Mouse (Mus musculus): ENCODE results near the gene Lnx1. TPM values are rescaled to one million over a fixed set of nuclear protein-coding genes. Genes with fewer than 3 reads are reported as not detected.

Lnx1 gene
- polyA plus RNA-seq, 1 experiment: 6.1 TPM

DNA sequence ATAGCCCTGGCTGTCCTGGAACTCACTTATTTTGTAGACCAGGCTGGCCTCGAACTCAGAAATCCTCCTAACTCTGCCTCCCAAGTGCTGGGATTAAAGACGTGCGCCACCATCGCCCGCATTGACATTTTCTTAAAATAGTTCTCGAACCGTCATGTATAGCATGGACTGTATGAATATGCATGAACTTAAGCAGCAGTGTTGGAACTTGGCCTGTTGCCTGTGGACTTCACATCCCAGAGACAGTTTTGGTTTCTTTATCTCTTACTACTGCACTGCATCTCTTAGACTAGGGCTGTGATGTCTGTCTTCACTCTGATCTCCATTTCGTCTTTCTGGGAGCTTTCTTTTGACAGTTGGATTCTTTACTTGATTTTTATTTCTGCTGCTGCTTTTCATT is 153.1 kb downstream of the Lnx1 start:
- no peak for DNase-seq
- no peaks in the 10 kb centered on the region for H3K4me1 ChIP-seq (ENCODE audit: control insufficient read depth, insufficient read depth, low read length)
- peaks cover 2% of the 10 kb centered on the region for H3K36me3 ChIP-seq (ENCODE audit: control insufficient read depth, insufficient read depth, low read length)
- TF ChIP-seq CTCF (conservative IDR thresholded peaks at IDR 0.05; ENCODE audit: insufficient read depth, insufficient read length, low read depth, low read length) (no peak), POLR2A (IDR thresholded peaks at IDR 0.05; ENCODE audit: low read depth, low read length) (no peak)
- 86% methylated on average over 8 of the region's 8 CpGs for WGBS
- H3K4me3 ChIP-seq (ENCODE audit: insufficient read depth, low read depth, low read length): no peak overlapping the region
- no peak overlapping the region for H3K27ac ChIP-seq (ENCODE audit: insufficient read depth, low read depth, low read length)
- H3K27me3 ChIP-seq (replicated peaks; ENCODE audit: control insufficient read depth, insufficient read depth, low read length): no peaks in the 10 kb centered on the region

DNA sequence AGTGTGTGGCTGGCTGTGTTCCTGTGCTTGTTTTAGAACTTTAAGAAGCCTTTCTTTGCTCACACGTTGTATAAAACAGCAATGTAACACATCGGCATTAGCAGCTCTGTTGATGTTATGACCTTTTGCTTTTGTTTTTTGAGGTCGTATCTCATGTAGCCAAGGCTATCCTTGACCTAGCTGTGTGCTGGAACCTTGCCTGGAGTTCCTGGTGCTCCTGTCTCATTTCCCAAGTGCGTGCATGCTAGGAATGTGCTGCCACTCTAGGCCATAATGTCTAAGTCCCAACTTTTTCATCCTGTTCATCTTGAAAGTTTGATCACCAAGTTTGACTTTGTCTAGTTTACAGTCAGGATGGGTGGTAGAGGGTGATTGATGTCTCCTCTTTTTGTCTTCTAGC is 157.1 kb downstream of the Lnx1 start:
- DNase-seq: no peak
- Histone ChIP-seq H3K27me3 (replicated peaks; ENCODE audit: control insufficient read depth, insufficient read depth, low read length) (no peaks in the 10 kb centered on the region), H3K36me3 (ENCODE audit: control insufficient read depth, insufficient read depth, low read length) (peaks cover 2% of the 10 kb centered on the region), H3K27ac (ENCODE audit: insufficient read depth, low read depth, low read length) (no peak overlapping the region), H3K4me1 (ENCODE audit: control insufficient read depth, insufficient read depth, low read length) (peaks cover 3% of the 10 kb centered on the region; the same call in 1 of the 2 replicates), H3K4me3 (ENCODE audit: insufficient read depth, low read depth, low read length) (no peak overlapping the region)
- no peak for TF ChIP-seq CTCF (conservative IDR thresholded peaks at IDR 0.05; ENCODE audit: insufficient read depth, insufficient read length, low read depth, low read length)
- TF ChIP-seq POLR2A (IDR thresholded peaks at IDR 0.05; ENCODE audit: low read depth, low read length): no peak
- 85% methylated on average over 4 of the region's 4 CpGs for WGBS

Other genes with a start within 250 kb of the Lnx1 start
- gene Scfd2, start 171.2 kb downstream of the Lnx1 start, polyA plus RNA-seq (2012; rRNA removed): 16.1 and 16.6 TPM in 2 replicates
- 19.4 and 21.6 TPM in 2 replicates for gene Fip1l1, start 167.5 kb downstream of the Lnx1 start, polyA plus RNA-seq (2012; rRNA removed)

All from kidney, adult 2 months (tissue).